Comparison of ENCODE assay signal across 19 mouse cellular contexts in the genomic region with DNA sequence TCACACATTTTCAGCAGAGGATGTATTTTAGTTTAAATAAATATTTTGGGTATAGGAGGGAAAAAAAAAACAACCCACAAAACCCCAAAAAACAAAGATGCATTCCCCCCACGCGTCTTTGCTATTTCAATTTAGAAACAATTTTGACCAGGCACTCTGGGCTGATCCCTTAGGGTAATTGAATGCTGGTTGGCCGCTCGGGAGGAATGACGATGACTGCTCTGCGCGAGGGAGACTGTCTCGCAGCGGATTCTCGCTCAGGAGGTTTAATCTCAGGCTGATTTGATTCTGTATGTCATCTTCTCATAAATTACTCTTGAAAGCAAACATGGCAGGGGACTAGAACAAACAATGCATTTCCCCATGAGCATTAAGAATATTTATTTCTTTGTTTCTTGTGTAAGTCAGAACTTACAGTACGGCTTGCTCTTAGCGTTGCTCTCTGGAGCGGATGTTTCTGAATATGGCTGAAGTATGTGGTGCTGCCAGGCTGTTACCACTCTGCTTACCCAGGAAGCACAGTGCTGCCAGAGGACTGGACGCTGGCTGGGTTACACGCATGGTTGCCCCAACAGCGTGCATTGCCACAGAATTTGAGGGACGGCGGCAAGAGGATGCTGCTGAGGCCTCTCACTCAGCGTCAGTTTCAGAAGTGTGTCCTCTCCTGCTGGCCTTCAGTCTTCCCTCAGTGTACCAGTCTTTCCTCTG.
DNase-seq lines count a peak whose midpoint lies in the region; ATAC-seq and TF ChIP-seq lines count a peak whose summit lies in the region.
"Had no signal": no experiment of that assay in that cellular context is flagged by ENCODE, and none has a peak within 500 bp of the region (broad histone marks: within the 10 kb centered on the region; RNA-seq: fewer than 3 reads in every experiment).

No protein-coding gene starts in this region.

- ATAC-seq in kidney, embryonic 15.5 days (replicated peaks; ENCODE audit: low FRiP score): no peak
- no peak for ATAC-seq in neural tube, embryonic 12.5 days (ENCODE audit: low FRiP score, low read depth)
- no peak for ATAC-seq in neural tube, embryonic 15.5 days (ENCODE audit: low FRiP score)
- no peak for ATAC-seq in midbrain, embryonic 12.5 days (ENCODE audit: low FRiP score, low read depth)
- ATAC-seq in forebrain, embryonic 11.5 days (replicated peaks; ENCODE audit: low FRiP score): no peak
- ATAC-seq in heart, embryonic 12.5 days (ENCODE audit: insufficient number of reproducible peaks, low FRiP score): no peak
- ATAC-seq: intestine, embryonic 16.5 days had no signal

- H3K9ac ChIP-seq in kidney, embryonic 15.5 days: no peak overlapping the region
- H3K9ac ChIP-seq in neural tube, embryonic 12.5 days: 0 out of 2 replicates have a peak overlapping the region, but pooled peaks have one; percentile 5
- no peak overlapping the region for H3K9ac ChIP-seq in neural tube, embryonic 15.5 days (replicated peaks)
- H3K9ac ChIP-seq in midbrain, embryonic 12.5 days (replicated peaks): no peak overlapping the region
- H3K9ac ChIP-seq in forebrain, embryonic 11.5 days (ENCODE audit: low read length): no peak overlapping the region
- no peak overlapping the region for H3K9ac ChIP-seq in heart, embryonic 12.5 days
- H3K9ac ChIP-seq: forebrain, embryonic 12.5 days; heart, embryonic 13.5 days had no signal

- WGBS in kidney, embryonic 15.5 days: 49% methylated on average over 19 of the region's 19 CpGs
- WGBS in kidney, adult 2 months: 54% methylated on average over 19 of the region's 19 CpGs
- 69% methylated on average over 19 of the region's 19 CpGs for WGBS in neural tube, embryonic 12.5 days
- WGBS in neural tube, embryonic 15.5 days: 43% methylated on average over 19 of the region's 19 CpGs
- 67% methylated on average over 19 of the region's 19 CpGs for WGBS in midbrain, embryonic 12.5 days
- WGBS in forebrain, embryonic 11.5 days: 84% methylated on average over 19 of the region's 19 CpGs
- WGBS in heart, embryonic 12.5 days: 91% methylated on average over 19 of the region's 19 CpGs

- H3K9me3 ChIP-seq in kidney, embryonic 15.5 days (replicated peaks): no peaks in the 10 kb centered on the region
- H3K9me3 ChIP-seq in neural tube, embryonic 12.5 days: no peaks in the 10 kb centered on the region
- H3K9me3 ChIP-seq in neural tube, embryonic 15.5 days (replicated peaks): no peaks in the 10 kb centered on the region
- H3K9me3 ChIP-seq in midbrain, embryonic 12.5 days: no peaks in the 10 kb centered on the region
- H3K9me3 ChIP-seq in forebrain, embryonic 11.5 days (ENCODE audit: control insufficient read depth, low read length): no peaks in the 10 kb centered on the region
- no peaks in the 10 kb centered on the region for H3K9me3 ChIP-seq in heart, embryonic 12.5 days (replicated peaks)
- H3K9me3 ChIP-seq: forebrain, embryonic 12.5 days; heart, embryonic 13.5 days had no signal

- peaks cover 11% of the 10 kb centered on the region; the same call in 1 of the 2 replicates for H3K4me1 ChIP-seq in kidney, embryonic 15.5 days
- H3K4me1 ChIP-seq in kidney, adult 2 months (ENCODE audit: control insufficient read depth, insufficient read depth, low read length): no peaks in the 10 kb centered on the region
- H3K4me1 ChIP-seq in neural tube, embryonic 12.5 days: peaks cover 3% of the 10 kb centered on the region; the same call in 1 of the 2 replicates
- peaks cover 16% of the 10 kb centered on the region for H3K4me1 ChIP-seq in neural tube, embryonic 15.5 days
- H3K4me1 ChIP-seq in midbrain, embryonic 12.5 days: 0 out of 2 replicates have a peak, but pooled peaks cover 4% of the 10 kb centered on the region
- H3K4me1 ChIP-seq in forebrain, embryonic 11.5 days (replicated peaks; ENCODE audit: control insufficient read depth, insufficient read depth, low read length): no peaks in the 10 kb centered on the region
- no peaks in the 10 kb centered on the region for H3K4me1 ChIP-seq in heart, embryonic 12.5 days (replicated peaks)
- H3K4me1 ChIP-seq: heart, embryonic 13.5 days had no signal

- H3K27ac ChIP-seq in kidney, embryonic 15.5 days: peak overlapping the region; percentile 43; the same call in 1 of the 2 replicates
- H3K27ac ChIP-seq in kidney, adult 2 months (ENCODE audit: insufficient read depth, low read depth, low read length): no peak overlapping the region
- H3K27ac ChIP-seq in neural tube, embryonic 12.5 days: no peak overlapping the region
- H3K27ac ChIP-seq in neural tube, embryonic 15.5 days (replicated peaks): no peak overlapping the region
- peak overlapping the region; percentile 32; the same call in 1 of the 2 replicates for H3K27ac ChIP-seq in midbrain, embryonic 12.5 days (replicated peaks)
- H3K27ac ChIP-seq in forebrain, embryonic 11.5 days (ENCODE audit: low read depth, low read length): no peak overlapping the region
- no peak overlapping the region for H3K27ac ChIP-seq in heart, embryonic 12.5 days (ENCODE audit: poor library complexity, severe bottlenecking)
- H3K27ac ChIP-seq: forebrain, embryonic 12.5 days; heart, embryonic 13.5 days had no signal

- no peak for TF ChIP-seq CTCF in kidney, adult 2 months (conservative IDR thresholded peaks at IDR 0.05; ENCODE audit: insufficient read depth, insufficient read length, low read depth, low read length)

- H3K4me2 ChIP-seq in kidney, embryonic 15.5 days: peak overlapping the region; percentile 23; the same call in 1 of the 2 replicates
- no peak overlapping the region for H3K4me2 ChIP-seq in neural tube, embryonic 12.5 days (replicated peaks)
- no peak overlapping the region for H3K4me2 ChIP-seq in neural tube, embryonic 15.5 days
- H3K4me2 ChIP-seq in midbrain, embryonic 12.5 days (replicated peaks): no peak overlapping the region
- no peak overlapping the region for H3K4me2 ChIP-seq in forebrain, embryonic 11.5 days (ENCODE audit: low read depth, low read length, severe bottlenecking)
- H3K4me2 ChIP-seq in heart, embryonic 12.5 days: no peak overlapping the region
- H3K4me2 ChIP-seq: forebrain, embryonic 12.5 days; heart, embryonic 13.5 days had no signal

- no peak overlapping the region for H3K4me3 ChIP-seq in kidney, embryonic 15.5 days (replicated peaks)
- no peak overlapping the region for H3K4me3 ChIP-seq in kidney, adult 2 months (ENCODE audit: insufficient read depth, low read depth, low read length)
- H3K4me3 ChIP-seq in neural tube, embryonic 12.5 days: no peak overlapping the region
- no peak overlapping the region for H3K4me3 ChIP-seq in neural tube, embryonic 15.5 days (replicated peaks)
- H3K4me3 ChIP-seq in midbrain, embryonic 12.5 days: no peak overlapping the region
- no peak overlapping the region for H3K4me3 ChIP-seq in forebrain, embryonic 11.5 days (ENCODE audit: low read depth, low read length)
- no peak overlapping the region for H3K4me3 ChIP-seq in heart, embryonic 12.5 days
- H3K4me3 ChIP-seq: forebrain, embryonic 12.5 days; heart, embryonic 13.5 days had no signal

- no peak for DNase-seq in kidney, adult 2 months
- peak; percentile 72 for DNase-seq in retina, postnatal 1 day
- DNase-seq in forebrain, embryonic 11.5 days (ENCODE audit: low spot score): no peak
- DNase-seq: adrenal gland, postnatal 36 days; cerebellum, adult 9-11 months; embryo, embryonic 11 days; heart, postnatal 36 days; liver; lung, adult 2 months; lung, postnatal 36 days; thymus, postnatal 4 days had no signal

- H3K36me3 ChIP-seq in kidney, embryonic 15.5 days: 0 out of 2 replicates have a peak, but pooled peaks cover 5% of the 10 kb centered on the region
- H3K36me3 ChIP-seq in kidney, adult 2 months (ENCODE audit: control insufficient read depth, insufficient read depth, low read length): no peaks in the 10 kb centered on the region
- peaks cover 4% of the 10 kb centered on the region; the same call in 1 of the 2 replicates for H3K36me3 ChIP-seq in neural tube, embryonic 12.5 days
- H3K36me3 ChIP-seq in neural tube, embryonic 15.5 days: 0 out of 2 replicates have a peak, but pooled peaks cover 5% of the 10 kb centered on the region
- no peaks in the 10 kb centered on the region for H3K36me3 ChIP-seq in midbrain, embryonic 12.5 days
- H3K36me3 ChIP-seq in forebrain, embryonic 11.5 days (ENCODE audit: control insufficient read depth, insufficient read depth, low read length): no peaks in the 10 kb centered on the region
- H3K36me3 ChIP-seq in heart, embryonic 12.5 days: peaks cover 10% of the 10 kb centered on the region
- H3K36me3 ChIP-seq: forebrain, embryonic 12.5 days had no signal

- no peaks in the 10 kb centered on the region for H3K27me3 ChIP-seq in kidney, embryonic 15.5 days
- H3K27me3 ChIP-seq in kidney, adult 2 months (replicated peaks; ENCODE audit: control insufficient read depth, insufficient read depth, low read length): no peaks in the 10 kb centered on the region
- no peaks in the 10 kb centered on the region for H3K27me3 ChIP-seq in neural tube, embryonic 12.5 days (replicated peaks)
- no peaks in the 10 kb centered on the region for H3K27me3 ChIP-seq in neural tube, embryonic 15.5 days (replicated peaks)
- no peaks in the 10 kb centered on the region for H3K27me3 ChIP-seq in midbrain, embryonic 12.5 days
- H3K27me3 ChIP-seq in forebrain, embryonic 11.5 days (ENCODE audit: control insufficient read depth, insufficient read depth, low read length): no peaks in the 10 kb centered on the region
- no peaks in the 10 kb centered on the region for H3K27me3 ChIP-seq in heart, embryonic 12.5 days (replicated peaks)
- H3K27me3 ChIP-seq: forebrain, embryonic 12.5 days; heart, embryonic 13.5 days had no signal

- TF ChIP-seq POLR2A in kidney, adult 2 months (IDR thresholded peaks at IDR 0.05; ENCODE audit: low read depth, low read length): no peak

Comparison
In these comparisons a context has a peak if more than half of its experiments do, and no peak if none do; other contexts are left out.
1. H3K27ac ChIP-seq: peak in kidney, embryonic 15.5 days (single experiment) and midbrain, embryonic 12.5 days (single experiment); none in kidney, adult 2 months (single experiment), neural tube, embryonic 12.5 days (single experiment), neural tube, embryonic 15.5 days (single experiment), forebrain, embryonic 11.5 days (single experiment) and heart, embryonic 12.5 days (single experiment).